Mouse (Mus musculus) myocyte (in vitro differentiated cells): ENCODE results near the gene Rere. TPM values are rescaled to one million over a fixed set of nuclear protein-coding genes. Genes with fewer than 3 reads are reported as not detected.

Experiments
- H3K27me3 ChIP-seq: one replicate; pipeline ENCODE4 v1.6.1; 2011; ENCODE audit not compliant: control insufficient read depth, insufficient read depth, insufficient read length
- H3K36me3 ChIP-seq: one replicate; pipeline ENCODE4 v1.6.1; 2011; ENCODE audit not compliant: control insufficient read depth, insufficient read depth
- H3K4me2 ChIP-seq: one replicate; pipeline ENCODE4 v1.6.1; 2011; ENCODE audit warnings: low read depth, control low read depth
- H3K4me3 ChIP-seq: one replicate; pipeline ENCODE4 v1.5.1; 2011; ENCODE audit warnings: mild to moderate bottlenecking, control low read depth, moderate library complexity
- H3K79me2 ChIP-seq: one replicate; pipeline ENCODE4 v1.6.1; 2011; ENCODE audit not compliant: control insufficient read depth, insufficient read depth
- H3ac ChIP-seq: one replicate; pipeline ENCODE4 v1.6.1; 2011; ENCODE audit not compliant: control insufficient read depth, insufficient read length
- CEBPB ChIP-seq: IDR thresholded peaks from 2 replicates; pipeline ENCODE4 v1.6.1; 2011; ENCODE audit warnings: mild to moderate bottlenecking, moderate library complexity; ENCODE audit not compliant: poor library complexity, insufficient read depth, severe bottlenecking
- E2F4 ChIP-seq: IDR thresholded peaks from one replicate; pipeline ENCODE4 v1.6.1; 2011; ENCODE audit warnings: mild to moderate bottlenecking, control low read depth, moderate library complexity; ENCODE audit not compliant: insufficient read depth
- MAX ChIP-seq: IDR thresholded peaks from one replicate; pipeline ENCODE4 v1.6.1; 2011; ENCODE audit warnings: low read depth, mild to moderate bottlenecking, control low read depth
- MYOD1 ChIP-seq, 3 experiments: IDR thresholded peaks; one replicate each; pipeline ENCODE4 v1.6.1; 2011; ENCODE audit warnings: control low read depth in 2 of 3, low read depth in 2 of 3, mild to moderate bottlenecking in 2 of 3, moderate library complexity in 1 of 3; ENCODE audit not compliant: insufficient read length in 2 of 3, control insufficient read depth in 1 of 3
- MYOG ChIP-seq, 3 experiments: IDR thresholded peaks; one replicate each; pipeline ENCODE4 v1.6.1; 2011; ENCODE audit warnings: control low read depth in 2 of 3, low read depth in 2 of 3, mild to moderate bottlenecking in 2 of 3; ENCODE audit not compliant: insufficient read length in 2 of 3, control insufficient read depth in 1 of 3, insufficient read depth in 1 of 3
- POLR2A ChIP-seq: IDR thresholded peaks from one replicate; pipeline ENCODE4 v1.6.1; 2011; ENCODE audit warnings: low read depth, mild to moderate bottlenecking, control low read depth, moderate library complexity; ENCODE audit not compliant: insufficient read length
- POLR2AphosphoS2 ChIP-seq: IDR thresholded peaks from one replicate; pipeline ENCODE4 v1.6.1; 2011; ENCODE audit warnings: low read depth, control low read depth; ENCODE audit not compliant: insufficient read length
- REST ChIP-seq: IDR thresholded peaks from one replicate; pipeline ENCODE4 v1.6.1; 2011; ENCODE audit warnings: mild to moderate bottlenecking, control low read depth, moderate library complexity; ENCODE audit not compliant: insufficient read depth, insufficient read length
- SRF ChIP-seq: IDR thresholded peaks from one replicate; pipeline ENCODE4 v1.6.1; 2011; ENCODE audit warnings: low read depth; ENCODE audit not compliant: control insufficient read depth, insufficient read length
- TCF12 ChIP-seq: IDR thresholded peaks from one replicate; pipeline ENCODE4 v1.6.1; 2011; ENCODE audit warnings: mild to moderate bottlenecking, control low read depth; ENCODE audit not compliant: poor library complexity, insufficient read depth, severe bottlenecking
- TCF3 ChIP-seq: IDR thresholded peaks from one replicate; pipeline ENCODE4 v1.6.1; 2011; ENCODE audit warnings: low read depth, control low read depth; ENCODE audit not compliant: insufficient read length
- USF1 ChIP-seq: IDR thresholded peaks from one replicate; pipeline ENCODE4 v1.6.1; 2011; ENCODE audit warnings: low read depth, mild to moderate bottlenecking, control low read depth, moderate library complexity
- polyA plus RNA-seq: library from polyadenylated mRNA; unstranded; fragments of >200 nt; fragmentation: generic; extraction: Trizol; gene quantifications from one replicate; pipeline ENCODE4 v1.2.1, GENCODE M21; 2012; ENCODE audit warnings: missing spikeins

Gene Rere
- polyA plus RNA-seq, 1 experiment = 34.0 TPM

- no peaks in the 10 kb centered on the region for H3K36me3 ChIP-seq
- peaks cover 63% of the 10 kb centered on the region for H3K79me2 ChIP-seq
- H3ac ChIP-seq = no peak overlapping the region
- H3K4me3 ChIP-seq = no peak overlapping the region
- no peak overlapping the region for H3K4me2 ChIP-seq
- H3K27me3 ChIP-seq = no peaks in the 10 kb centered on the region
- TF ChIP-seq TCF3 = no peak
- no peak for TF ChIP-seq CEBPB
- TF ChIP-seq REST = no peak
- no peak for TF ChIP-seq SRF
- TF ChIP-seq USF1 = no peak
- no peak for TF ChIP-seq MYOD1 (IDR thresholded peaks at IDR 0.05; ENCODE audit: control insufficient read depth in 1 of 3, insufficient read length in 2 of 3, low read depth in 2 of 3)
- TF ChIP-seq MYOG (IDR thresholded peaks at IDR 0.05; ENCODE audit: control insufficient read depth in 1 of 3, insufficient read depth in 1 of 3, insufficient read length in 2 of 3, low read depth in 2 of 3) = no peak
- no peak for TF ChIP-seq E2F4
- no peak for TF ChIP-seq MAX
- no peak for TF ChIP-seq TCF12
- TF ChIP-seq POLR2AphosphoS2 = no peak
- no peak for TF ChIP-seq POLR2A
These were observed 176.3 kb downstream of the Rere start for GRCm38 (mm10) chr4:150457771-150458170.

- Histone ChIP-seq H3ac (no peak overlapping the region), H3K27me3 (no peaks in the 10 kb centered on the region), H3K36me3 (no peaks in the 10 kb centered on the region), H3K79me2 (peaks cover 62% of the 10 kb centered on the region), H3K4me2 (no peak overlapping the region), H3K4me3 (no peak overlapping the region)
- TF ChIP-seq SRF (no peak), POLR2A (no peak), POLR2AphosphoS2 (no peak), TCF3 (no peak), E2F4 (no peak), TCF12 (no peak), USF1 (no peak)
These were observed 177.8 kb downstream of the Rere start for GRCm38 (mm10) chr4:150459022-150459794.

- Histone ChIP-seq H3K36me3 (no peaks in the 10 kb centered on the region), H3ac (no peak overlapping the region), H3K4me3 (no peak overlapping the region), H3K79me2 (peaks cover 53% of the 10 kb centered on the region), H3K27me3 (no peaks in the 10 kb centered on the region), H3K4me2 (no peak overlapping the region)
- TF ChIP-seq POLR2AphosphoS2 (no peak), POLR2A (no peak), REST (no peak), MAX (no peak), USF1 (no peak), TCF3 (no peak), MYOD1 (IDR thresholded peaks at IDR 0.05; ENCODE audit: control insufficient read depth in 1 of 3, insufficient read length in 2 of 3, low read depth in 2 of 3) (no peak), TCF12 (no peak), CEBPB (no peak), MYOG (IDR thresholded peaks at IDR 0.05; ENCODE audit: control insufficient read depth in 1 of 3, insufficient read depth in 1 of 3, insufficient read length in 2 of 3, low read depth in 2 of 3) (no peak), SRF (no peak), E2F4 (no peak)
These were observed 179.0 kb downstream of the Rere start for GRCm38 (mm10) chr4:150460451-150460850.

- peaks cover 48% of the 10 kb centered on the region for H3K79me2 ChIP-seq
- no peak overlapping the region for H3ac ChIP-seq
- H3K4me2 ChIP-seq = peak overlapping the region; percentile 35
- H3K4me3 ChIP-seq = no peak overlapping the region
- no peaks in the 10 kb centered on the region for H3K36me3 ChIP-seq
- no peak for TF ChIP-seq USF1
- no peak for TF ChIP-seq TCF12
- no peak for TF ChIP-seq SRF
- no peak for TF ChIP-seq CEBPB
- no peak for TF ChIP-seq TCF3
- no peak for TF ChIP-seq MYOG (IDR thresholded peaks at IDR 0.05; ENCODE audit: control insufficient read depth in 1 of 3, insufficient read depth in 1 of 3, insufficient read length in 2 of 3, low read depth in 2 of 3)
- TF ChIP-seq E2F4 = no peak
- no peak for TF ChIP-seq POLR2AphosphoS2
- TF ChIP-seq REST = no peak
- TF ChIP-seq POLR2A = no peak
- TF ChIP-seq MYOD1 (IDR thresholded peaks at IDR 0.05; ENCODE audit: control insufficient read depth in 1 of 3, insufficient read length in 2 of 3, low read depth in 2 of 3) = no peak
- no peak for TF ChIP-seq MAX
- no peaks in the 10 kb centered on the region for H3K27me3 ChIP-seq
These were observed 179.6 kb downstream of the Rere start for GRCm38 (mm10) chr4:150461011-150461410.
